ENCODE assay signal across 8 mouse cellular contexts in the genomic region with DNA sequence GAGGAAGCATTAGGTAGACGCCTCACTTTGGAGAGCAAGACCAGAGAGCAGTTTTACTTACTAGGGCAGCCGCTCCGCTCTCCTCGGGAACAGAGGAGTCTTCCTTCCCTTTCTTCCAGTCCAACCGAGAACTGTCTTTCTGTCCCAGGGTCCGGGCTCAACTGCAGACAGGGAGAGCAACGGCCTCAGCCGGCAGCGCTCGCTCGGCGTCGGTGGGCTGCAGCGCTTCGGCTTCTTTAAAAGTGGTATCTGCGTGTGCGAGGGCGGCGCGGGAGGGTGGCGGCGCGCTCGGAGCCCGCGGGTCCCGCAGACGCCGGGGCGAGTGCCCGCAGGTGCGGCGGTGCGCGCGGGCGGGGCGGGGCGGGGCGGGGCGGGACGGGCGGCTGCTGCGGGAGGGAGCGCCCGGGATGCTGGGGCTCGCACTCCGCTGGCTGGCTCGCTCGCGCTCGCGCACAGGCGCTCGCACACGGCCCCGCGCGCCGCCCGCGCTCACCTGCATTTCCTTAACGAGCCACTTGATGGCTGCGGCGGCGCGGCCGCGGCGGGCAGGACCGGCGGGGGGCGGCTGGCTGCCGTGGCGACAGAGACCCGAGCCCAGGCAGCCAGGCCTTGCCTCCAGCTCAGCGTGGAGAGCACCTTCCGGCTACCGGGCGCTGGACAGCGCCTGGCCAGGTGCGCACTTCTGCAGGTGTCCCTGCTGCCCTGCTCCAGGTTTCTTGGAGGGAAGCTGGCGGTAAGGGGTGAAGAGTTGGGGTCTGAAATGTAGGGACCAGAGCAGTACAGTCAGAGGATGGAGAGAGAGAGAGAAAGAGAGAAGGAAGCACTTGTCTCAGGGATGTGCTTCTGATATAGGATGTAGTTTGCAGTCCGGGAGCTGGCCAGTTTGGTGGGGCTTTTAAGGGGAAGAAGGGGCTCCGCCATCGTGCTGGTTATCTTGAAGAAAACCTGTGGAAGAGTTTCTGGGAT. TPM values are rescaled to one million over a fixed set of nuclear protein-coding genes. Genes with fewer than 3 reads are reported as not detected.
DNase-seq lines count a peak whose midpoint lies in the region; ATAC-seq and TF ChIP-seq lines count a peak whose summit lies in the region.
"Had no signal": no experiment of that assay in that cellular context is flagged by ENCODE, and none has a peak within 500 bp of the region (broad histone marks: within the 10 kb centered on the region; RNA-seq: fewer than 3 reads in every experiment).

A gene (minus strand): TSS at position 433 of the 966 bp plus-strand sequence.

- peak within 1 kb of the TSS; percentile 75 for H3K9ac ChIP-seq in midbrain, embryonic 15.5 days

- H3K4me3 ChIP-seq in embryonic facial prominence, embryonic 10.5 days = peak within 1 kb of the TSS; percentile 64
- peak within 1 kb of the TSS; percentile 66 for H3K4me3 ChIP-seq in left cerebral cortex, adult 2 months
- peak within 1 kb of the TSS; percentile 68 for H3K4me3 ChIP-seq in midbrain, embryonic 15.5 days
- H3K4me3 ChIP-seq: erythroblast, embryonic 14.5 days had no signal

- intact Hi-C loops in left cerebral cortex, adult 2 months (cut with DNase I) = loop anchor here (2.0 to 5.0 kb wide), 3 partner anchors 75 to 840 kb away; no protein-coding TSS in a partner anchor

- H3K4me1 ChIP-seq in embryonic facial prominence, embryonic 10.5 days = peaks cover 6% of the 10 kb centered on the region
- peaks cover 18% of the 10 kb centered on the region; the same call in 1 of the 2 replicates for H3K4me1 ChIP-seq in midbrain, embryonic 15.5 days

- H3K27me3 ChIP-seq in embryonic facial prominence, embryonic 10.5 days (replicated peaks; ENCODE audit: low read depth, poor library complexity, severe bottlenecking) = peaks cover 38% of the 10 kb centered on the region
- H3K27me3 ChIP-seq in midbrain, embryonic 15.5 days (replicated peaks) = no peaks in the 10 kb centered on the region

- under 1% methylated on average over 84 of the region's 86 CpGs for WGBS in embryonic facial prominence, embryonic 10.5 days
- 1% methylated on average over 74 of the region's 86 CpGs for WGBS in midbrain, embryonic 15.5 days

- H3K27ac ChIP-seq in embryonic facial prominence, embryonic 10.5 days (replicated peaks) = peak within 1 kb of the TSS; percentile 48; the same call in 1 of the 2 replicates
- peak within 1 kb of the TSS; percentile 97 for H3K27ac ChIP-seq in left cerebral cortex, adult 2 months
- H3K27ac ChIP-seq in midbrain, embryonic 15.5 days = peak within 1 kb of the TSS; percentile 85

- peak; percentile 54 for TF ChIP-seq CTCF in left cerebral cortex, adult 2 months (IDR thresholded peaks at IDR 0.05)

- peak; percentile 94 for ATAC-seq in midbrain, embryonic 15.5 days (replicated peaks)

- peak; percentile 43 for DNase-seq in Muller cell, postnatal 12 days (ENCODE audit: inconsistent ontology term)
- DNase-seq in adrenal gland, adult 2 months = peak; percentile 24
- DNase-seq in embryonic facial prominence, embryonic 10.5 days (ENCODE audit: low spot score) = peak; percentile 78
- DNase-seq in heart, postnatal 4 days = peak; percentile 7
- DNase-seq in left cerebral cortex, adult 2 months (ENCODE audit: extremely low spot score in 1 of 2, low spot score in 2 of 2) = peak; percentile 66 to 76
- no peak for DNase-seq in spleen, postnatal 4 days (ENCODE audit: low spot score in 2 of 2)

- peak within 1 kb of the TSS; percentile 66 for H3K4me2 ChIP-seq in midbrain, embryonic 15.5 days

- no peaks in the 10 kb centered on the region for H3K36me3 ChIP-seq in embryonic facial prominence, embryonic 10.5 days (replicated peaks)
- H3K36me3 ChIP-seq in midbrain, embryonic 15.5 days (replicated peaks) = no peaks in the 10 kb centered on the region

- H3K9me3 ChIP-seq in embryonic facial prominence, embryonic 10.5 days = no peaks in the 10 kb centered on the region
- no peaks in the 10 kb centered on the region for H3K9me3 ChIP-seq in midbrain, embryonic 15.5 days

RNA-seq across cellular contexts. Expression of the gene that starts here (rescaled TPM):
- 10 to 100 TPM; 79.1 to 91.9 TPM for total RNA-seq in adrenal gland, adult 2 months (2021)
- polyA plus RNA-seq in adrenal gland, adult 2 months (2012; rRNA removed) = 4.2 and 6.2 TPM in 2 replicates
- polyA plus RNA-seq in embryonic facial prominence, embryonic 10.5 days (2016; fragmentation: Nextera tagmentation; extraction: Ambion mirVana) = 11.6 and 11.7 TPM in 2 replicates
- total RNA-seq in heart, postnatal 4 days (2021) = 10 to 100 TPM; 42.8 to 45.5 TPM
- total RNA-seq in left cerebral cortex, adult 2 months (2021) = 100 to 1,000 TPM; 307 to 330 TPM
- polyA plus RNA-seq in midbrain, embryonic 15.5 days (2015; fragmentation: Nextera tagmentation; extraction: Ambion mirVana) = 77.2 and 91.7 TPM in 2 replicates
- polyA plus RNA-seq: erythroblast, embryonic 14.5 days had no signal

Comparison
In these comparisons a context has a peak if more than half of its experiments do, and no peak if none do; other contexts are left out.
1. DNase-seq: peak in Muller cell, postnatal 12 days (single experiment), adrenal gland, adult 2 months (single experiment), embryonic facial prominence, embryonic 10.5 days (single experiment), heart, postnatal 4 days (single experiment) and left cerebral cortex, adult 2 months (2 of 2); none in spleen, postnatal 4 days (0 of 2).
2. Peak in every context shown above with its lines, with median percentiles within 50 percentile points of each other: H3K27ac ChIP-seq and H3K4me3 ChIP-seq.